In genomic region chr4:45342286-45343155, GRCm38 (mm10) we compare ENCODE assay signal across 8 mouse cellular contexts. TPM values are rescaled to one million over a fixed set of nuclear protein-coding genes. Genes with fewer than 3 reads are reported as not detected.
DNase-seq lines count a peak whose midpoint lies in the region; ATAC-seq and TF ChIP-seq lines count a peak whose summit lies in the region.

TSS of gene Exosc3 (minus strand) at chr4:45342732.

- H3K4me2 ChIP-seq in hindbrain, embryonic 12.5 days (replicated peaks), result peak within 1 kb of the TSS; percentile 78

- DNase-seq in cerebellum, adult 8-10 months, result peak; percentile 23
- DNase-seq in cerebellum, adult 11 months, result no peak
- peak; percentile 30 for DNase-seq in forelimb bud, embryonic 11.5 days (ENCODE audit: low read depth, low spot score)
- peak in 1 of 2 experiments; percentile 43 for DNase-seq in layer of hippocampus, postnatal 36 days
- peak; percentile 53 for DNase-seq in lung, postnatal 14 days
- peak; percentile 17 to 32 for DNase-seq in right cerebral cortex, postnatal 36 days (ENCODE audit: low spot score in 2 of 2)

- no peaks in the 10 kb centered on the region; the same call in 1 of the 2 replicates for H3K27me3 ChIP-seq in hindbrain, embryonic 12.5 days

- no peaks in the 10 kb centered on the region for H3K9me3 ChIP-seq in hindbrain, embryonic 12.5 days (replicated peaks)

- peak; percentile 86 for ATAC-seq in hindbrain, embryonic 12.5 days (ENCODE audit: low FRiP score)

- peak within 1 kb of the TSS; percentile 74 for H3K4me3 ChIP-seq in bone marrow macrophage, adult 2 months (ENCODE audit: insufficient read depth, low read length)
- peak within 1 kb of the TSS; percentile 91 for H3K4me3 ChIP-seq in hindbrain, embryonic 12.5 days

- TF ChIP-seq POLR2A in bone marrow macrophage, adult 2 months (IDR thresholded peaks at IDR 0.05; ENCODE audit: borderline replicate concordance, low read depth, low read length), result no peak

- peak within 1 kb of the TSS; percentile 94 for H3K9ac ChIP-seq in hindbrain, embryonic 12.5 days

- H3K27ac ChIP-seq in bone marrow macrophage, adult 2 months (ENCODE audit: insufficient read depth, low read depth, low read length), result peak within 1 kb of the TSS; percentile 50
- peak within 1 kb of the TSS; percentile 91 for H3K27ac ChIP-seq in hindbrain, embryonic 12.5 days

- H3K4me1 ChIP-seq in bone marrow macrophage, adult 2 months (ENCODE audit: control insufficient read depth, insufficient read depth, low read length), result peaks cover 6% of the 10 kb centered on the region
- H3K4me1 ChIP-seq in hindbrain, embryonic 12.5 days, result peaks cover 23% of the 10 kb centered on the region

- TF ChIP-seq CTCF in bone marrow macrophage, adult 2 months (IDR thresholded peaks at IDR 0.05; ENCODE audit: low read depth, low read length), result no peak

- H3K36me3 ChIP-seq in hindbrain, embryonic 12.5 days, result peaks cover 5% of the 10 kb centered on the region

- 1% methylated on average over 70 of the region's 76 CpGs for WGBS in hindbrain, embryonic 12.5 days

RNA-seq across cellular contexts. Expression of gene Exosc3, which starts in this region (rescaled TPM):
- polyA plus RNA-seq in bone marrow macrophage, adult 2 months (2012; ENCODE audit: insufficient read depth, insufficient read length, missing spikeins), result 33.4 and 34.9 TPM in 2 replicates
- polyA plus RNA-seq in hindbrain, embryonic 12.5 days (2016; fragmentation: Nextera tagmentation; extraction: Ambion mirVana), result 64.4 and 67.8 TPM in 2 replicates
- 10 to 100 TPM; 14.4 to 14.6 TPM for total RNA-seq in layer of hippocampus, postnatal 36 days (2021)
